Mouse (Mus musculus) bone marrow, adult 2 months (tissue): ENCODE measurements at regions not wholly inside any gene's neighbourhood (a gene's known extent, or its start where the extent isn't known, plus 50 kb on each side); places are given as distances from the start of the nearest gene placed in this dataset.

Source experiments
- H3K27ac ChIP-seq: fragments of 200-500 bp; 2 replicates; pipeline ENCODE4 v1.5.1; 2012; ENCODE audit warnings: low read depth, mild to moderate bottlenecking, control low read depth, inconsistent platforms, low read length; ENCODE audit not compliant: control insufficient read depth, poor library complexity, insufficient read depth
- H3K4me1 ChIP-seq: fragments of 200-500 bp; 2 replicates; pipeline ENCODE4 v1.6.1; 2011; ENCODE audit warnings: low read length; ENCODE audit not compliant: control insufficient read depth, insufficient read depth
- H3K4me3 ChIP-seq: fragments of 200-500 bp; replicated peaks from 2 replicates; pipeline ENCODE3; 2011; ENCODE audit warnings: mild to moderate bottlenecking, low read depth, low read length, control low read depth; ENCODE audit not compliant: control insufficient read depth
- CTCF ChIP-seq: fragments of 200-500 bp; IDR thresholded peaks from 2 replicates; pipeline ENCODE4 v1.5.1; 2011; ENCODE audit warnings: low read length, control low read depth; ENCODE audit not compliant: control insufficient read depth, insufficient read depth
- POLR2A ChIP-seq: fragments of 200-500 bp; IDR thresholded peaks from 2 replicates; pipeline ENCODE4 v1.6.1; 2011; ENCODE audit warnings: low read depth, mild to moderate bottlenecking, control low read depth, low read length, borderline replicate concordance; ENCODE audit not compliant: control insufficient read depth
- WGBS: fragments of 180-500 bp; shearing (Covaris S2); methylation state at CpG from one replicate; pipeline ENCODE4 v1.1.7; 2018; 5-methylcytosine and 5-hydroxymethylcytosine counted together

- no peak for TF ChIP-seq CTCF
- no peak for TF ChIP-seq POLR2A
- H3K4me1 ChIP-seq, result no peaks in the 10 kb centered on the region
- H3K27ac ChIP-seq, result no peak overlapping the region
- 84% methylated on average over 11 of the region's 11 CpGs for WGBS
- no peak overlapping the region for H3K4me3 ChIP-seq
These were observed 1022.1 kb downstream of the Adgrl2 start for GRCm38 (mm10) chr3:147968271-147968670.

GRCm38 (mm10) chr3:147967866-147968265 is 1022.5 kb downstream of the Adgrl2 start:
- no peak overlapping the region for H3K27ac ChIP-seq
- no peaks in the 10 kb centered on the region for H3K4me1 ChIP-seq
- 82% methylated on average over 9 of the region's 9 CpGs for WGBS
- H3K4me3 ChIP-seq, result no peak overlapping the region
- TF ChIP-seq POLR2A (no peak), CTCF (no peak)

GRCm38 (mm10) chr3:147967261-147967660 is 1023.1 kb downstream of the Adgrl2 start:
- 80% methylated on average over 3 of the region's 3 CpGs for WGBS
- Histone ChIP-seq H3K4me3 (no peak overlapping the region), H3K27ac (no peak overlapping the region), H3K4me1 (no peaks in the 10 kb centered on the region)
- TF ChIP-seq POLR2A (no peak), CTCF (no peak)

- H3K4me1 ChIP-seq, result no peaks in the 10 kb centered on the region
- H3K4me3 ChIP-seq, result no peak overlapping the region
- H3K27ac ChIP-seq, result no peak overlapping the region
- TF ChIP-seq CTCF, result no peak
- no peak for TF ChIP-seq POLR2A
- WGBS, result 85% methylated on average over 8 of the region's 8 CpGs
These were observed 1023.5 kb downstream of the Adgrl2 start for GRCm38 (mm10) chr3:147966827-147967226.

GRCm38 (mm10) chr3:147966379-147966778 is 1024.0 kb downstream of the Adgrl2 start:
- WGBS, result 88% methylated on average over 12 of the region's 12 CpGs

GRCm38 (mm10) chr3:147963698-147964476 is 1026.5 kb downstream of the Adgrl2 start:
- TF ChIP-seq POLR2A, result no peak
- no peak for TF ChIP-seq CTCF
- Histone ChIP-seq H3K27ac (no peak overlapping the region), H3K4me3 (no peak overlapping the region), H3K4me1 (no peaks in the 10 kb centered on the region)
- WGBS, result 77% methylated on average over 13 of the region's 13 CpGs

More at GRCm38 (mm10) chr3:147966379-147966778, 1024.0 kb downstream of the Adgrl2 start:
- TF ChIP-seq CTCF, result no peak
- TF ChIP-seq POLR2A, result no peak
- Histone ChIP-seq H3K4me1 (no peaks in the 10 kb centered on the region), H3K4me3 (no peak overlapping the region), H3K27ac (no peak overlapping the region)

GRCm38 (mm10) chr3:147948041-147948592 is 1042.2 kb downstream of the Adgrl2 start:
- WGBS, result 78% methylated on average over 13 of the region's 13 CpGs
- TF ChIP-seq CTCF (no peak), POLR2A (no peak)
- Histone ChIP-seq H3K27ac (no peak overlapping the region), H3K4me1 (no peaks in the 10 kb centered on the region), H3K4me3 (no peak overlapping the region)

GRCm38 (mm10) chr3:147943314-147943713 is 1047.0 kb downstream of the Adgrl2 start:
- WGBS, result 82% methylated on average over 4 of the region's 4 CpGs
- no peak for TF ChIP-seq CTCF
- no peak for TF ChIP-seq POLR2A
- no peak overlapping the region for H3K27ac ChIP-seq
- no peaks in the 10 kb centered on the region for H3K4me1 ChIP-seq
- no peak overlapping the region for H3K4me3 ChIP-seq

- H3K27ac ChIP-seq, result no peak overlapping the region
- no peaks in the 10 kb centered on the region for H3K4me1 ChIP-seq
- TF ChIP-seq POLR2A (no peak), CTCF (no peak)
- WGBS, result 44% methylated on average over 6 of the region's 6 CpGs
- H3K4me3 ChIP-seq, result no peak overlapping the region
These were observed 1059.5 kb downstream of the Adgrl2 start for GRCm38 (mm10) chr3:147930811-147931251.
